Mouse (Mus musculus) megakaryocyte progenitor cell, adult 5-6 weeks (primary cell): ENCODE measurements around the gene BC052040. TPM values are rescaled to one million over a fixed set of nuclear protein-coding genes. Genes with fewer than 3 reads are reported as not detected.

ENCODE experiments used
- ATAC-seq: replicated peaks from 2 replicates; pipeline ENCODE4 v1.8.0; 2016; ENCODE audit warnings: mild to moderate bottlenecking, moderate TSS enrichment, inconsistent platforms; ENCODE audit not compliant: poor library complexity
- total RNA-seq, 2 experiments: library from RNA; stranded (forward) in 1 of 2; stranded (reverse) in 1 of 2; fragments of 157-497, 149-512 nt in 1 of 2; fragments of 200-1000 nt in 1 of 2; gene quantifications; 2 replicates each; pipeline versions ENCODE4 v1.2.3 to v1.2.4; 2015 to 2017

BC052040 gene
- total RNA-seq, 2 experiments from 2014 or later, result 4.8 to 20.5 TPM

DNA sequence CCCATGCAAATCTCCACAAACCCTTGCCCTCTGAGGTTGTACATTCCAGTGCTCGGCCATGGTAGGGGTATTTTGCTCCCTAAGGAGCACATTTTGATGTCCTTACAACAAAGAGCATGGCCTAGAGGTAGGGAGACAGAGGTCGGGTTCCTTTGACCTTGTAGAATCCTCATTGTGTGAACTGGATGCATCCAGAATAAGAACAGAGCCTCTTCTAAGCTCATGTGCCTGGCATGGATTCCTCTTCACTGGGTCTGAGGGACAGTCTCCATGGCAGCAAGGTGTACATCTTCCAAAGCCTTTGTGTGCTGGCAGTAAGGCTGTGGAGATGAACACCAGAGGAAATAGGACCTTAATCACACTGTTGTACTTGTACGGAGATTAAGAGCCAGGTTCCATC is 112.3 kb downstream of the BC052040 start:
- no peak for ATAC-seq

DNA sequence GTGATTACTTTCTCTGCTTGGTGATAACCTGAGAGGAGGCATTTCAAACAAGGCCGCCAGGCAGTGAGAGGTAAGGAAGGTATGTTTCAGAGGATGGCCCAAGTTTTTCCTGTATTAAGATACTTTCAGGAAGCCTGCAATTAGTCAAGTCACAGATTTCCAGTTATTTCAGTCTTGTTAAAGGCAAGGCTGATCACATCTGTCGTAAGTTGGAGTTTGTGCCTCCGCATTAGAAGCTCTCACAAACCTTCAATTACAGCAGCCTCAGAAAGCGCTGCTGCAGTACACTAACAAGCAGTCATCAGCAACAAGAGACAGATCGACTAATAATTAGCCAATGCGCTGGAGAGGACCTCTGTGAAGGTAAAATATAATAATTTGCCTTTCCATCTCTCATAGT is 112.9 kb downstream of the BC052040 start:
- ATAC-seq, result no peak

DNA sequence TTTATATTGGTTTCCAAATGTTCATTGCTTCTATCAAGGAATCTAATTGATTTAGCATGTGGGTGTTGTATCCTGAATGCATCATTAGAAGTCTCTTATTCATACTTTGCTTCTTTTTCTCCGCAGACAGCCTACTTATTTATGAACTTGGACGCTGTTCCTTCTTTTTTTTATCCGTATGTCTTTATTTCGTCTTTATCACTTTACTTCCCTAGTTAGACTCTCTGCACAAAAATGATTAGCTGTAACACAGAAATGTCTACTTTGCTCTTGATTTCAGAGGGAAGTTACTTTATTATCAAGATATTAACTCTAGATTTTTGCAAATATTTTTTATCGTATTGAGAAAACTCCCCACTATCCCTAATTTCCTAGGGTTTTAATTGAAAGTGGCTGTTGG is 117.5 kb downstream of the BC052040 start:
- ATAC-seq, result no peak

DNA sequence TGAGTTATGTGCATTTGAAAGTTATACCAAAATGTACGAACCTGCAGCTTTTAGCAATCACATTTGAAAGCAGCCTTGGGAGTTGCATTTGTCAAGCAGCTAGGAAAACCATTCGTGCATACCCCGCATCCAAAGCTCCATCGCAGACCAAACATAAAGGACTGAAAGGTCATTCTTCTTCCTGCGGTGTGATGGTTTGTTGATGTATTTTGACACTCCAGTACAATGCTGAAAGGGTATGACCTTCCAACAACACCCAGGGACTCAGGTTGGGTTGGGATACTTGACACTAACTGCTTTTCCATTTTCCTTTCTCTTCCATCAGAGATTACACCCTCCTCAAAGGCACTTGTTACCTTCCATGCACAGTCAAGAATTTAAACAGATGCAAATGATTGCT is 121.1 kb downstream of the BC052040 start:
- no peak for ATAC-seq

DNA sequence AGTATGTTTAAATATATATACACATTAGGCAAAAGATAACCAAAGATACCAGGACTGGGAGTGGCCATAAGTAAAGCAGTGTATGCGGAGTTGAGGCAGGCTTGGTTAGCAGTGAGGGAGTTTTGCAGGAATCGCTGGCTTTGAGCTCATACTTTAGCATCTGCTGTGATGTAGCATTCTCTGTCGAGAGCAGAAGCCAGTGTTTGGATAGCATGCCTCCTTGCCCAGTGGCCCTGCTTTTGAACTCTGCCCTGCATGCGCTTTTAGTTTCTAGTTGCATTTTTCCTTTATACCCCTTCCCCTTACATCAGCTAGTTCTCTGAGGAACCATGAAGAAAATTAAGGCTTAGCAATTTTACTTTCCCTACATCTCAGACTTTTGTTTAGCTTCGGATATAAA is 136.0 kb downstream of the BC052040 start:
- no peak for ATAC-seq

DNA sequence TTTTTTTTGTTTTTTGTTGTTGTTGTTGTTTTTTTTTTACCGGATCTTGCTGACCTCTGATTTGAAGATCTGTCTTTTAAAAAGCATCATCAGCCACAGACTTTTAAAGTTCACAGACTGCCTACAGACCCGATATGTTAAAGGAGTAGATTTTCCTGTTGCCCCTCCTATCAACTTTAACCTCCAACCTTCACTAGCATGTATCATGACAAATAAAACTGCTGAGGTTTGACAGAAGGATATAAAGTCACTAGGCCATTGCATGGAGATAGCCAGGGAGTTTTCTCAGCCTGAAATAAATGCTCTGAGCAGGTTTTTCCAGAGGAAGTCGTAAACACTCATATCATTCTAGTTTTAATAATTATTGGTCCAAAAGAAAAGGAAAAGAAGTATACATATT is 136.5 kb downstream of the BC052040 start:
- no peak for ATAC-seq

DNA sequence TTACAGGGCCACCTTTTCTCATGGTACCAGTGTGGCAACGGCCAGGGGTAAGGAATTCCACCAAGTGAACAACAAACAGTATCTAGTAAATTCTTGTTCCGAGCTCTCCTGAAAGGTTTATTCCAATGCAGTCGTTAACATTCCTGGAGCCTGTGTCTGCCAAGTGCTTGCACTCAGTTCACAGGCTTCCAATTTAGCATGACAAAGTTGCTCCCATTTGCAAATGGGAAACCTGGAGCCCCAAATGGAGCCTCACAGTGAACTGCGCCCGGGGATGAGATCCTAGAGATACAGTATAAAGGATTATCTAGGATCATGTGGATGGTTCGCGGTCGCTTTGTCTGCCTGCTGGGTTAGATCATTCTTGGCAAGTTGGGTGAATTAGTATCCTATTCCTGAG is 141.9 kb downstream of the BC052040 start:
- no peak for ATAC-seq

DNA sequence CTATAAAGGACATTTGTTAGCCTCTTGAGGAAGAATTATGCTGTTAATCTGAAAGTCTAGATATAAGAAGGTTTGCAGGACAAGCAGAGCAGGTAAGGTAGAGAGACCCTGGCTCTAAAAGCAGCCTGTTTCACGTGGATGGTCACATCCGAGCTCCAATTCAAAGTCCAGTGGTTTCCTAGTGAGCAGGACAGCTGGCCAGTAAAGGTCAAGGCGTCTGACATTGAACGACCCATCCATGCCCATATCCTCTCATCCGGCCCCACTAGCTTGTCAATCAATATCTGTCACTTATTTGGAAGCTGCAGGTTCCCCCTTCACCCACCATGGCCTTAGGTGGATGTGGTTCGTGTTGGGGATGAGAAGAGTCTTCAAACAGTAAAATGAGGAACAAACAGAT is 142.7 kb downstream of the BC052040 start:
- no peak for ATAC-seq

DNA sequence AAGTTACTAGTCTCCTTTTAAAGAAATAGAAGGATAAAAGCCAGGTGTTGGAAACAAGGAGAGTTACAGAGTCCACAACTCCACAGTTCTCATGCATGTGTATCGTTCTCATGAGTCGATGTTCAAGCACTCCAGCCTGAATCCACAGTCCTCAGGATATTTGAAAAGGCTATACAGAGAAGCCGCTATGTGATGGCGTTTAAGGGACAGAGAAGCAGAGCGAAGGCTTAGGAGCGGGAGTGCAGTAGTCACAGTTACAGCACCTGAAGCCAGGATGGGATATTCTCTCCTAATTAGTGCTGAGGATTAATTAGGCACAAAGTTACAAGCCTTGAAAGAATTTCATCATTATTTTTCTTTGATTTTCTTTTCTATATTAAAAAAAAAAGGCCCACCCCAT is 143.2 kb downstream of the BC052040 start:
- ATAC-seq, result no peak

DNA sequence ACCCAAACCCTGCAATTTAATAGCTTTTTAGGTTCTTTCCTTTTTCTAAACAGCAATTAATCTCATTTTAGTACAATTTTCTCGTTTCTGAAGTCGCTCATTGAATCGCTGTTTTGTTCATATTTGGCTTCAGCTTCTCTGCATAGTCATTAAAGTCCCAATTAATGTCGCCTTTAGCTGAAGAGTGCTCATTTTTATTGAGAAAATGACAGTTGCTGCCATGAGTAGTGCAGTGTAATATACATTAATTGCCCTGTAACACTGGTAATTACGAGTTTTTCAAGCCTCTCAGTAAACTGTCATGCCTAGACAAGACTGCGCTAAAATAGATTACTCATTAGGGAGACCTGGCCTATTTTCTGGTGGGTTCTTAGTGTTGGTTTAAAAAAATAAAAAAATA is 144.0 kb downstream of the BC052040 start:
- no peak for ATAC-seq

DNA sequence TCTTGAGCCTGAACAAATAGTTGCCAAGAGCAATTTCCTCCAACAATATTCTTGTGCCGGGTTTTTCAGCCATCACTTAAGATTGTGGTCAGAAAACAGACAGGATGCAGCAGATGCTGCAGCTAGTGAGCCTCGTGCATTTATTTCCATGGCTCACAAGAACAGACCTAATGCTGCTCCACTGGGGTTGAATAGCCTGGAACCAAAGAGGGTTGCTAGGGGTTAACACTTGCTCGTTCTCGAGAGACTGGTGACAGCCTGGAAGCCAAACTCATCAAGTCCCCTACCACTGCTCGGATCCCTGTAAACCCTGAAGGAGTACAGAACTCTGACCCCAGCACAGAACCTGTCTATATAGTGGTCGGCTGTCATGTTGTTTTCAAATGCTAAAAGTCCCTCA is 144.4 kb downstream of the BC052040 start:
- no peak for ATAC-seq

DNA sequence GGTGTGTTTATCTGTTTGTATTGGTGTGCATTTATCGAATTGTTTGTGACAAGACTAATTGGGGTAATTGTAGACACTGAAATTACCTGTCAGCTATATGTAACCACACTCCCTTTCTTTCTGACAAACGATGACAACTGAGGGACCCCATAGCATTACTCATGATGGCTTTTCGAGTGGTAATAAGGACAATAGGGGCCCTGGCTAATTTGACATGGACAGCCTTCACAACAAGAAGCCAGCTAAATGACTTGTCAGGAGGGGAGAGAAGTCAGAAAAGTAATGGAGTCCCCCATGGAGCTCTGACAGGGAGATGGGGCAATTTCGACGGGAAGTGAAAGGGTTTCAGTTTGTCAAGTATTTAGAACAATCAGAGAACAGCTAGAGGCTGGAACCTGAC is 145.3 kb downstream of the BC052040 start:
- no peak for ATAC-seq

DNA sequence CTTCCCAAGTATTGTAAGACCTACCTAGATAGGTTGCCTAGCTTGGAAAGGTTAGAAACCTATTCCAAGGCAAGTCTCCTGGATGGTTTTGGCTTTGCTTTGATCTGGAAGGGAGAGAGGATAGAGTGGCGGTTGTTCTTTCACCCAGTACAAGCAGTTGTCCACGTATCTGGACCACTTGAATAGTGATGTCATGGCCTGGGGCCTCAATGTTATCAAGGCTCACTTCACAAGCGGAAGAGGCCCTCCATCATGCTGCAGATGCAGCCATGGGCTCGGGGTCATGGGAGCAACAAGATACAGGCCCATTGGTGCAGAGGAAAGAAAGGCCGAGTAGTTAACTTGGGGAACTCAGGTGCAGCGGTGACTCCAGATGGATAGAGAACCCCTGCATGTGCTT is 147.1 kb downstream of the BC052040 start:
- ATAC-seq, result no peak

DNA sequence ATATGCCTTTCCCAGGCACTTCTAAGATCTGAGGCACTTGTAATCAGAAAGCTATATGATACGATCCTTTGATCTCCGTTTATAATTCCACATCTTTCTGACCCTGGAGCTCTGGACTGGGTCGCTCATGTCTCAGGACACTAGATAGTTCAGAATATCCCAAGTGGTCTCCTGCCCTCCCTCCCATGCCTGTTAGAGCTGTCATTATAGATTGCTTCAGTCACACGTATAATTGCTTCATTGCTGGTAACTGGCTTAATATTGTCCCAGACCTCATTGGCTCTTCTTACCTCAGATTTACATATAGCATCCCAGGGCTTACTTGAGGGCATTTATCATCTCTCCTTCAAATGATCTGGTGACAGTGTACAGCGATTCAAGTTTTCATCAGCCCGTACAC is 149.0 kb downstream of the BC052040 start:
- ATAC-seq, result no peak

DNA sequence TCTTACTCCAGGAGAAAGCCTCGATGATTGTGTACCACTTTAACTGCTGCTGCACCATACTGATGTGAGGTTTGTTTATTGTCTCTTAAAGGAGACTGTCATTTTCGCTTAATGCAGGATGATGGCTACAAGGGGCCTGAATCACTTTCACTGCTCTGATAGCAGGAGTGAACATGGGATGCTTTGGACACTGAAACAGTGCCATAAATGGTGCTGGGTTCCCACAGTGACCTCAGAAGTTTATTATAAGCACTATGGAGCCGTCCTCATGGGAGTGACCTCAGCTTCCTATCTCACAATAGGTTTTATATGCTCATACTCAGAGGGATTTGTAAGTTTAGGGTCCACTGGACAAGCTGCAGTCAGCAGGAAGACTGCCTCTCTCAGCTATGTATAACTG is 149.7 kb downstream of the BC052040 start:
- no peak for ATAC-seq

DNA sequence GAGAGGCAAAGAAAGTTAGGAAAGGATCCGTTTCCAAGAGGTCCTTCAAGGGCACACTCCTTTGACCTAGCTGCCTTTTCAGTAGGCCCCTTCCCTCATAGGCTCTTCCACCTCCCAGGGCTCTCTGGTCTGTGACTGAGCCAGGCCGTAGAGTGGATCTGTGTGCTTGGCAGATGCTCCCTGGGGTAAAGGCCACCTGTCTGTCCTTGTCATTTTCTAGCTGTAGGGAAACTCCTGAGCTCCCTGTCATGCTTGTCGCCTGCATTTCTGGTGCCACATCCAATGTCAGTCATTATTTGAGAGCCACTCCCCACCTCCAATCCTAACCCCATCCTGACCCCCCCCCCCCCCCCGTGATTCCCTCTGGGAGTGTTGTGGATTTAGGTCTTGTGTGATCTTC is 151.1 kb downstream of the BC052040 start:
- ATAC-seq, result no peak

DNA sequence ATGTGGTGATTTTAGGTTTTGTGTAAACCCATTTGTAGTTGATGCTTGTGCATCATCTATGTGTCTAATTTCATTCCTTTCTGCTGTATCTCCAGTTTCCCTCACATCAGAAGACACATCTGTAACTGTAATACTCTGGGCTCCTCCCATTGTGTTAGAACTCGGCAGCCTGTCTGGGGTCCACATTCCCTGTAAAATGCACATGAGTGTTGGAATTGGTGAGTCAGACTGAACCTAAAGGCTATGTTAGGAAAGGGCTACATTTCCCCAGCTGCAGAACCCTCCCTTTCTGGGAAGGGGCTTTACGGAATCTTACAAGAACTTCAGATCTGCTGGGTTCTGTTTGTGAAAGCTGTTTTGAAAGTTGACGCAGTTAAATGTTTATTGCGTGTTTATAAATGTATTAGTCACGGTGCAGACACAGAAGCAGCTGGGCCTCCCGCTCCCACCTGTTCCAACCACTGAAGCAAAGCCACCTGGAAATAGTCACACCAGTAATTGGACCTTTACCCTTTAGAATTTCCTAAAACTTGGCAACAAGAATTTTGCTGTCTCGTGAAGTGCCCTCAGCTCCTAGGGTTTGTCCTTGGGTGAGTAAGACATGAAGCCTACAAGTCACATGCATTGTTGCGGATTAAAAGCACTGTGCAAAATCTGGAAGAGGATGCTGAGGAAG is 151.6 kb downstream of the BC052040 start:
- no peak for ATAC-seq

DNA sequence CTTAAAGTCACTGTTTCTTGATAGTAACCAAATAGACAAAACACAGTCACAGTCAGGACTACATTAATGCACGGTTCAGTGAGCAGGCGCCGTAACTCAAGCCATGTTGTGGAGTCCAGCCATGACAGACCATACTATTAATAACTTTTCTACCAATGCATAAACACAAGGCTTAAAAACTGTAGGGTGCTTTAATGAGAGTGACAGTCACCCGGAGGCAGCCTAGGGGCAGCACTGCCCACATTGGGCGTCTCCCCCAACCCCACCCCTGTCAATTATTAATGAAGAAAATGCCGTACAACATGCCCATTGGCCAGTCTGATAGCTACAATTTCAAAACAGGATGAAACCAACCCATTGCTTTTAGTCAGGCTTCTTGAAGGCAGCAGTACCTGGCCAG is 153.3 kb downstream of the BC052040 start:
- ATAC-seq, result no peak

DNA sequence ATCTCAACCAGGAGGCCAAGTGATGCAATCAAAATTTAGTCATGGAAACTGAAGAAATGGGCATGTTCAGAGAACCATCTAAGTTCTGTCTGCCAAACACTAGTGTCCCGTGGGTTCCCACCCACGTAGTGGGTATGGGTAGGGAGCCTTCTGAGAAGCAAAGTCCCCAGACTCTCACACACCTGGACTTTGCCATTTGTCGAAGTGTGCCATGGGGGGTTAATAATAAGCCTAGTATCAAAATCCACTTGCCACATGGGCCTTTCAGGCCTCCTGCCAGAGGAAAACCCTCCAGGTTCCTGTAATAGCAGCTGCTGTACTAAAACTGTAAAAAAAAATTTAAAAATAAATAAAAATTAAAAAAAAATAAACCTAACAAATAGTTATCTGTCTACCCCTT is 154.9 kb downstream of the BC052040 start:
- no peak for ATAC-seq

DNA sequence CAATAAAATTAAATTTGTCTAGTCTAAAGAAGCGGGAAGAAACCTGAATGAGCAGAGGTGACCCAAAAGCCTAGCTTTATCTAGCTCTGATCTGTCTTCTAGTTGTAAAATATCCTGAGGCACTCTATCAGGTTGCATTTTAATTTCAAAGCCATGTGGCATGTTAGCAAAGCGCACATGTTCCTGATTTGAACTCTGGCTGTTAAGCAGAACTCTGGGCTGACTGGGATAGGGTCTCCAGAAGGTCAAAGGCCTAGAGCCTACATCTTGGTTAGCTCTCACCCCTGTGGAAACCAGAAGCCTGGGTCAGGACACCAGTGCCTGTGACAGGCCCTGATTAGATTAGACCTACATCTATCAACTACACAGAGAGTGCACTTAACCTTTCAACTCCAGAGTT is 156.4 kb downstream of the BC052040 start:
- ATAC-seq, result no peak

DNA sequence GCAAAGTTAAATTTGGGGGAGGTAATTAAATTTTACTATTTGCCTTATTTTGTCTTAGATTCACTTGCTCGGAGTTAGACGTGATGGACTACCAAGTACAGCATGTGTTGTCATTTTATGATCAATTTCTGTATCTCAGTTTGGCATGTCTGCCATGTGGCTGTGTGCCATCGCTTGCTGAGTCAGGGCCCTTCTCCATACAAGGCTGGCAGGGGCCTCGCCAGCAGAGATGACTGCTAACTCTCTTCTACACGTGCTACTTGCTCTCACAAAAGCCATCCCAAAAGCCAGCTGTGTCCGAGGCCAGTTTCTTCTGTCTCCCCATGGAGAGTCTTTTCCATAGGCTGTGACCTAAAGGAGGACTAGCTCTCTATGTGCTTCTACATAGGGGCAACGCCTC is 160.5 kb downstream of the BC052040 start:
- no peak for ATAC-seq

DNA sequence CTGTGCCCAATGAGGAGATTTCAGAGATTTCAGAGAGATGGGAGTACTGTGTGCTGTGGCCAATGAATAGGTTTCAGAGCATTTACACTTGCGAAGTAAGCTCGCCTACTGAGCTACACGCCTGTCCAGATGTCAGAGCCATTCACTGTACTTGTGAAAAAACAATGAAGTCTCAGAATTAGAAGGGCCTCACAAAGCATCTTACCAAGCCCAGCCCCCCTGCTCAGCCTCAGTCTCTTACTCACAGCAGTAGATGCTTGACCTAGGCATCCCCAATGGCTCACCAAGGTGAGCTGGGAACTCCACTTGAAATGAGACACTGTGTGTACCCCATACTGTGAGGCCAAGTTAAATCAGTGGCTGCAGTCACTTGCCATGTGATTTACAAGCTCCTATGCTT is 166.1 kb downstream of the BC052040 start:
- ATAC-seq, result no peak

DNA sequence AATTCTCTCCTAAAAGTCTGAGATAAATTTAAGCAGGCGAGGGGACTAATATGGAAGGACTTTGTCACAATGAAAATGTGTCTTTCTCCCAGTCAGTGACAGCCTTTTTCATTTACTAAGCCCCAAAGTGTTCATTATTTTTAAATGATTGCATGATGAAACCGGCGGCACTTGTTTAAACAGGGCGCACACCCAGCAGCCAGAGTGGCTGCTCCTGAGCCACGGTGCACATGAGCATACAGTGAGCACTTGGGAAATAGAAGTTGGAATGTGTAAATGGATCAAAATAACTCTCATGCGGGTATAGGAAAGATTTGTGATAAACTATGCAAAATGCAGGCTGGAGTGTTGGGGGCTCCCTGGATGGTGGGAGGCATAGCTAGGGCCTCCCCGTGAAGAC is 169.7 kb downstream of the BC052040 start:
- ATAC-seq, result no peak

DNA sequence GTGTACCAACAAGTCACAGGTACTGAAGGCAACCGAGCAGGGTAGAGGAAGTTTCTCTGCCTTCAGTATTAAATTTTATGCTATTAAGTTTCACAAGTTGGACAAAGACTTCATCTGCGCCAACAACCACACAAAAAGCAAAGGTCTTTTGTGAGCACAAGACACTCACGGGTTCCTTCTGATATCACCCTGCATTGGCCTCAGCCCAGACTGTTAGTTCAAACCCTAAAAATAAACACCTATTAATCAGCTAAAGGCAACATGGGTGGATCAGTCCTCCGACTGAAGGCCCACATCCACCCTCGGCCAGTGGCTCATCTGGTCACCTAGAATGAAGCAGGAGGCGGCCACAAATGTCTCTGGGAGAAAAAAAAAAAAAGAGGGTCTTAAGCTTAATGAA is 176.2 kb downstream of the BC052040 start:
- ATAC-seq, result no peak
